Mouse (Mus musculus): ENCODE results near the gene 2310039H08Rik. TPM values are rescaled to one million over a fixed set of nuclear protein-coding genes. Genes with fewer than 3 reads are reported as not detected.

Gene 2310039H08Rik
- total and polyA plus RNA-seq, 3 experiments = 17.4 to 129 (median 33.4) TPM

GRCm38 (mm10) chr17:46770546-46770945 lies 1.9 kb upstream of the 2310039H08Rik start:
- no peak overlapping the region for H3K4me3 ChIP-seq (ENCODE audit: low read depth, low read length)
- H3K27me3 ChIP-seq (ENCODE audit: insufficient read depth, low read length) = peaks cover 4% of the 10 kb centered on the region; the same call in 1 of the 2 replicates
- TF ChIP-seq TAL1 (conservative IDR thresholded peaks at IDR 0.05; ENCODE audit: low read depth, low read length) (no peak), POLR2AphosphoS5 (IDR thresholded peaks at IDR 0.05; ENCODE audit: insufficient replicate concordance, low read depth, low read length) (no peak), CTCF (IDR thresholded peaks at IDR 0.05; ENCODE audit: low read depth, low read length) (no peak), GATA2 (IDR thresholded peaks at IDR 0.05; ENCODE audit: borderline replicate concordance, low read depth, low read length) (no peak), GATA1 (IDR thresholded peaks at IDR 0.05; ENCODE audit: borderline replicate concordance, low read length) (no peak)
- peaks cover 18% of the 10 kb centered on the region for H3K36me3 ChIP-seq (replicated peaks)
- no peaks in the 10 kb centered on the region for H3K9me3 ChIP-seq (replicated peaks)
- H3K4me1 ChIP-seq (ENCODE audit: insufficient read depth, low read depth, low read length) = peaks cover 41% of the 10 kb centered on the region
- DNase-seq (ENCODE audit: low spot score) (no peak), ATAC-seq (ENCODE audit: extremely low read depth, insufficient number of reproducible peaks, low FRiP score, poor library complexity, severe bottlenecking) (no peak)

GRCm38 (mm10) chr17:46771025-46771424 lies 1.4 kb upstream of the 2310039H08Rik start:
- no peak for TF ChIP-seq TAL1 (conservative IDR thresholded peaks at IDR 0.05; ENCODE audit: low read depth, low read length)
- no peak for TF ChIP-seq GATA2 (IDR thresholded peaks at IDR 0.05; ENCODE audit: borderline replicate concordance, low read depth, low read length)
- no peak for TF ChIP-seq CTCF (IDR thresholded peaks at IDR 0.05; ENCODE audit: low read depth, low read length)
- no peak for TF ChIP-seq POLR2AphosphoS5 (IDR thresholded peaks at IDR 0.05; ENCODE audit: insufficient replicate concordance, low read depth, low read length)
- no peak for TF ChIP-seq GATA1 (IDR thresholded peaks at IDR 0.05; ENCODE audit: borderline replicate concordance, low read length)
- H3K27me3 ChIP-seq (ENCODE audit: insufficient read depth, low read length) = peaks cover 4% of the 10 kb centered on the region; the same call in 1 of the 2 replicates
- no peaks in the 10 kb centered on the region for H3K9me3 ChIP-seq (replicated peaks)
- peaks cover 46% of the 10 kb centered on the region for H3K4me1 ChIP-seq (ENCODE audit: insufficient read depth, low read depth, low read length)
- DNase-seq (ENCODE audit: low spot score) (no peak), ATAC-seq (ENCODE audit: extremely low read depth, insufficient number of reproducible peaks, low FRiP score, poor library complexity, severe bottlenecking) (no peak)
- no peak overlapping the region for H3K4me3 ChIP-seq (ENCODE audit: low read depth, low read length)
- H3K36me3 ChIP-seq (replicated peaks) = peaks cover 23% of the 10 kb centered on the region

- no peak for DNase-seq (ENCODE audit: low spot score)
- H3K4me3 ChIP-seq (ENCODE audit: low read depth, low read length) = peak overlapping the region; percentile 99; the same call in 1 of the 2 replicates
- ATAC-seq (ENCODE audit: extremely low read depth, insufficient number of reproducible peaks, low FRiP score, poor library complexity, severe bottlenecking) = no peak
- peaks cover 51% of the 10 kb centered on the region for H3K4me1 ChIP-seq (ENCODE audit: insufficient read depth, low read depth, low read length)
- peaks cover 28% of the 10 kb centered on the region for H3K36me3 ChIP-seq (replicated peaks)
- H3K27me3 ChIP-seq (ENCODE audit: insufficient read depth, low read length) = peaks cover 4% of the 10 kb centered on the region; the same call in 1 of the 2 replicates
- no peak for TF ChIP-seq GATA2 (IDR thresholded peaks at IDR 0.05; ENCODE audit: borderline replicate concordance, low read depth, low read length)
- no peak for TF ChIP-seq CTCF (IDR thresholded peaks at IDR 0.05; ENCODE audit: low read depth, low read length)
- TF ChIP-seq GATA1 (IDR thresholded peaks at IDR 0.05; ENCODE audit: borderline replicate concordance, low read length) = no peak
- no peak for TF ChIP-seq TAL1 (conservative IDR thresholded peaks at IDR 0.05; ENCODE audit: low read depth, low read length)
- TF ChIP-seq POLR2AphosphoS5 (IDR thresholded peaks at IDR 0.05; ENCODE audit: insufficient replicate concordance, low read depth, low read length) = no peak
- H3K9me3 ChIP-seq (replicated peaks) = no peaks in the 10 kb centered on the region
Observed at GRCm38 (mm10) chr17:46771616-46772015, 819 bp upstream of the 2310039H08Rik start.

- Histone ChIP-seq H3K4me3 (ENCODE audit: low read depth, low read length) (peak overlapping the region; percentile 99), H3K27me3 (ENCODE audit: insufficient read depth, low read length) (peaks cover 4% of the 10 kb centered on the region; the same call in 1 of the 2 replicates), H3K36me3 (replicated peaks) (peaks cover 31% of the 10 kb centered on the region), H3K4me1 (ENCODE audit: insufficient read depth, low read depth, low read length) (peaks cover 51% of the 10 kb centered on the region), H3K9me3 (replicated peaks) (no peaks in the 10 kb centered on the region)
- DNase-seq (ENCODE audit: low spot score) = no peak
- TF ChIP-seq POLR2AphosphoS5 (IDR thresholded peaks at IDR 0.05; ENCODE audit: insufficient replicate concordance, low read depth, low read length) (no peak), TAL1 (conservative IDR thresholded peaks at IDR 0.05; ENCODE audit: low read depth, low read length) (no peak), GATA2 (IDR thresholded peaks at IDR 0.05; ENCODE audit: borderline replicate concordance, low read depth, low read length) (no peak), CTCF (IDR thresholded peaks at IDR 0.05; ENCODE audit: low read depth, low read length) (no peak), GATA1 (IDR thresholded peaks at IDR 0.05; ENCODE audit: borderline replicate concordance, low read length) (no peak)
- ATAC-seq (ENCODE audit: extremely low read depth, insufficient number of reproducible peaks, low FRiP score, poor library complexity, severe bottlenecking) = no peak
Observed at GRCm38 (mm10) chr17:46772038-46772403, 414 bp upstream of the 2310039H08Rik start.

GRCm38 (mm10) chr17:46773278-46774130 lies 1.1 kb downstream of the 2310039H08Rik start:
- no peak for ATAC-seq (ENCODE audit: extremely low read depth, insufficient number of reproducible peaks, low FRiP score, poor library complexity, severe bottlenecking)
- H3K4me3 ChIP-seq (ENCODE audit: low read depth, low read length) = peak overlapping the region; percentile 99
- TF ChIP-seq TAL1 (conservative IDR thresholded peaks at IDR 0.05; ENCODE audit: low read depth, low read length) (no peak), POLR2AphosphoS5 (IDR thresholded peaks at IDR 0.05; ENCODE audit: insufficient replicate concordance, low read depth, low read length) (peak; percentile 11; the same call in 1 of the 2 replicates)
- peak; percentile 30 for DNase-seq (ENCODE audit: low spot score)
- H3K4me1 ChIP-seq (ENCODE audit: insufficient read depth, low read depth, low read length) = peaks cover 47% of the 10 kb centered on the region
- H3K9me3 ChIP-seq (replicated peaks) = no peaks in the 10 kb centered on the region
- H3K36me3 ChIP-seq (replicated peaks) = peaks cover 46% of the 10 kb centered on the region
- H3K27me3 ChIP-seq (ENCODE audit: insufficient read depth, low read length) = no peaks in the 10 kb centered on the region

GRCm38 (mm10) chr17:46774131-46774472 lies 1.7 kb downstream of the 2310039H08Rik start:
- peaks cover 51% of the 10 kb centered on the region for H3K4me1 ChIP-seq (ENCODE audit: insufficient read depth, low read depth, low read length)
- no peak for DNase-seq (ENCODE audit: low spot score)
- no peaks in the 10 kb centered on the region for H3K27me3 ChIP-seq (ENCODE audit: insufficient read depth, low read length)
- H3K4me3 ChIP-seq (ENCODE audit: low read depth, low read length) = peak overlapping the region; percentile 28; the same call in 1 of the 2 replicates
- ATAC-seq (ENCODE audit: extremely low read depth, insufficient number of reproducible peaks, low FRiP score, poor library complexity, severe bottlenecking) = no peak
- H3K9me3 ChIP-seq (replicated peaks) = no peaks in the 10 kb centered on the region
- peaks cover 52% of the 10 kb centered on the region for H3K36me3 ChIP-seq (replicated peaks)
- TF ChIP-seq GATA1 (IDR thresholded peaks at IDR 0.05; ENCODE audit: borderline replicate concordance, low read length) = no peak
- TF ChIP-seq GATA2 (IDR thresholded peaks at IDR 0.05; ENCODE audit: borderline replicate concordance, low read depth, low read length) = no peak
- no peak for TF ChIP-seq TAL1 (conservative IDR thresholded peaks at IDR 0.05; ENCODE audit: low read depth, low read length)
- TF ChIP-seq CTCF (IDR thresholded peaks at IDR 0.05; ENCODE audit: low read depth, low read length) = no peak
- no peak for TF ChIP-seq POLR2AphosphoS5 (IDR thresholded peaks at IDR 0.05; ENCODE audit: insufficient replicate concordance, low read depth, low read length)

Data from G1E (cell line).